22 mouse cellular contexts compared by ENCODE assay signal in genomic region chr11:44574820-44575219, GRCm38 (mm10). TPM values are rescaled to one million over a fixed set of nuclear protein-coding genes. Genes with fewer than 3 reads are reported as not detected.
DNase-seq lines count a peak whose midpoint lies in the region; ATAC-seq and TF ChIP-seq lines count a peak whose summit lies in the region.
"Had no signal": no experiment of that assay in that cellular context is flagged by ENCODE, and none has a peak within 500 bp of the region (broad histone marks: within the 10 kb centered on the region; RNA-seq: fewer than 3 reads in every experiment).

No protein-coding gene starts in this region.

- no peaks in the 10 kb centered on the region for H3K27me3 ChIP-seq in spleen, adult 2 months (ENCODE audit: control insufficient read depth, insufficient read depth, low read length)
- H3K27me3 ChIP-seq in stomach, postnatal 0 days (ENCODE audit: control insufficient read depth, insufficient read depth, low read length) = no peaks in the 10 kb centered on the region
- H3K27me3 ChIP-seq: liver, embryonic 13.5 days; neural tube, embryonic 15.5 days had no signal

- no peak for TF ChIP-seq EP300 in stomach, postnatal 0 days (optimal IDR thresholded peaks at IDR 0.05)

- H3K4me2 ChIP-seq in stomach, postnatal 0 days (replicated peaks; ENCODE audit: low read depth) = no peak overlapping the region
- H3K4me2 ChIP-seq: liver, embryonic 13.5 days; lung, embryonic 14.5 days; midbrain, embryonic 11.5 days; neural tube, embryonic 15.5 days had no signal

- 40% methylated on average over 5 of the region's 5 CpGs for WGBS in spleen, adult 2 months
- 89% methylated on average over 5 of the region's 5 CpGs for WGBS in stomach, postnatal 0 days

- H3K27ac ChIP-seq in spleen, adult 2 months (ENCODE audit: insufficient read depth, low read length) = peak overlapping the region; percentile 70
- no peak overlapping the region for H3K27ac ChIP-seq in stomach, postnatal 0 days (replicated peaks)
- H3K27ac ChIP-seq: forebrain, embryonic 10.5 days; heart, adult 2 months; limb, embryonic 10.5 days; liver, embryonic 13.5 days; neural tube, embryonic 15.5 days had no signal

- no peak overlapping the region for H3K9ac ChIP-seq in stomach, postnatal 0 days (ENCODE audit: low read length)
- H3K9ac ChIP-seq: liver, embryonic 13.5 days; lung, embryonic 14.5 days; neural tube, embryonic 15.5 days had no signal

- H3K9me3 ChIP-seq in stomach, postnatal 0 days (ENCODE audit: control insufficient read depth, low read length) = no peaks in the 10 kb centered on the region
- H3K9me3 ChIP-seq: limb, embryonic 10.5 days; liver, embryonic 13.5 days; neural tube, embryonic 15.5 days had no signal

- DNase-seq in lung, postnatal 25 days (ENCODE audit: low spot score) = peak; percentile 45
- DNase-seq in lung, postnatal 14 days = no peak
- DNase-seq in c-Kit-positive CD71-negative TER-119-negative erythroid progenitor cells, embryonic 14.5 days (ENCODE audit: low read depth) = peak; percentile 14
- DNase-seq in spleen, adult 2 months (ENCODE audit: low read depth in 1 of 2, low spot score in 2 of 2) = peak; percentile 82 to 89
- DNase-seq in testis, postnatal 14 days (ENCODE audit: low spot score) = no peak
- DNase-seq in stomach, postnatal 0 days (ENCODE audit: low spot score) = no peak
- DNase-seq in cerebellum, postnatal 4 days (ENCODE audit: low spot score in 2 of 2) = no peak
- DNase-seq: adrenal gland, postnatal 25 days; cerebellum, adult 9-11 months; gastrocnemius, postnatal 25 days; heart, postnatal 36 days; kidney, adult 9 months; kidney, postnatal 14 days; liver, embryonic 13.5 days; lung, embryonic 14.5 days had no signal

- peak overlapping the region; percentile 38; the same call in 1 of the 2 replicates for H3K4me3 ChIP-seq in spleen, adult 2 months (ENCODE audit: extremely low read depth, insufficient read depth, insufficient read length)
- no peak overlapping the region for H3K4me3 ChIP-seq in stomach, postnatal 0 days (ENCODE audit: low read depth, low read length)
- H3K4me3 ChIP-seq: forebrain, embryonic 10.5 days; heart, adult 2 months; limb, embryonic 10.5 days; liver, embryonic 13.5 days; neural tube, embryonic 15.5 days had no signal

- no peak for TF ChIP-seq POLR2A in spleen, adult 2 months (IDR thresholded peaks at IDR 0.05; ENCODE audit: low read depth, low read length)

- peaks cover 11% of the 10 kb centered on the region; the same call in 1 of the 2 replicates for H3K4me1 ChIP-seq in spleen, adult 2 months (ENCODE audit: control insufficient read depth, insufficient read depth, insufficient read length)
- H3K4me1 ChIP-seq in stomach, postnatal 0 days (replicated peaks; ENCODE audit: control insufficient read depth, insufficient read depth) = no peaks in the 10 kb centered on the region
- H3K4me1 ChIP-seq: forebrain, embryonic 10.5 days; limb, embryonic 10.5 days; liver, embryonic 13.5 days; neural tube, embryonic 15.5 days had no signal

- TF ChIP-seq CTCF in spleen, adult 2 months (IDR thresholded peaks at IDR 0.05; ENCODE audit: extremely low read depth, insufficient read depth, insufficient read length, insufficient replicate concordance) = no peak
- TF ChIP-seq CTCF in stomach, postnatal 0 days (IDR thresholded peaks at IDR 0.05; ENCODE audit: low read depth) = no peak

- no peak for ATAC-seq in stomach, postnatal 0 days (ENCODE audit: low FRiP score, low TSS enrichment)
- ATAC-seq: hindbrain, embryonic 16.5 days; intestine, embryonic 16.5 days had no signal

- no peaks in the 10 kb centered on the region for H3K36me3 ChIP-seq in spleen, adult 2 months (ENCODE audit: control insufficient read depth, insufficient read depth, low read length)
- H3K36me3 ChIP-seq in stomach, postnatal 0 days (ENCODE audit: control insufficient read depth, insufficient read depth, low read length) = no peaks in the 10 kb centered on the region

RNA-seq across cellular contexts. Expression of gene Ebf1, which starts 42.3 kb away (rescaled TPM):
- polyA plus RNA-seq in spleen, adult 2 months (2012; rRNA removed) = 26.6 and 40.1 TPM in 2 replicates
- polyA plus RNA-seq in stomach, postnatal 0 days (2015; fragmentation: Nextera tagmentation; extraction: Ambion mirVana) = 3.6 and 3.7 TPM in 2 replicates

RNA-seq across cellular contexts. Expression of gene Rnf145, which starts 56.1 kb away (rescaled TPM):
- 65.5 and 191 TPM in 2 replicates for polyA plus RNA-seq in spleen, adult 2 months (2012; rRNA removed)
- polyA plus RNA-seq in stomach, postnatal 0 days (2015; fragmentation: Nextera tagmentation; extraction: Ambion mirVana) = 29.5 and 30.5 TPM in 2 replicates

Comparison
In these comparisons a context has a peak if more than half of its experiments do, and no peak if none do; other contexts are left out.
1. DNase-seq: peak in lung, postnatal 25 days (single experiment), c-Kit-positive CD71-negative TER-119-negative erythroid progenitor cells, embryonic 14.5 days (single experiment) and spleen, adult 2 months (2 of 2); none in lung, postnatal 14 days (single experiment), testis, postnatal 14 days (single experiment), stomach, postnatal 0 days (single experiment) and cerebellum, postnatal 4 days (0 of 2).